Mouse (Mus musculus): ENCODE results near the gene Nuak1.

The Nuak1 gene

GRCm38 (mm10) chr10:84329336-84329735 is 111.1 kb downstream of the Nuak1 start:
- DNase-seq: no peak

- DNase-seq: no peak
Measured at GRCm38 (mm10) chr10:84324018-84324417, 116.4 kb downstream of the Nuak1 start.

All from liver (tissue).